Mouse (Mus musculus) stomach, postnatal 0 days (tissue): ENCODE results near the gene Krt73. TPM values are rescaled to one million over a fixed set of nuclear protein-coding genes. Genes with fewer than 3 reads are reported as not detected.

Source experiments
- ATAC-seq: fragments of 200-750 bp; cut with Nextera tagmentation; 2 replicates; pipeline ENCODE4 v1.8.0; 2017; ENCODE audit not compliant: low FRiP score, low TSS enrichment
- DNase-seq: peaks from one replicate; pipeline ENCODE4 v3.0.0-alpha.2; 2016; ENCODE audit warnings: low spot score
- H3K27ac ChIP-seq: fragments of 300-500 bp; sonication (generic); replicated peaks from 2 replicates; pipeline ENCODE4 v1.5.1; 2014; ENCODE audit warnings: mild to moderate bottlenecking, control low read depth
- H3K27me3 ChIP-seq: fragments of 300-500 bp; sonication (generic); 2 replicates; pipeline ENCODE4 v1.6.1; 2014; ENCODE audit warnings: low read length; ENCODE audit not compliant: control insufficient read depth, insufficient read depth
- H3K36me3 ChIP-seq: fragments of 300-500 bp; sonication (generic); 2 replicates; pipeline ENCODE4 v1.6.1; 2014; ENCODE audit warnings: low read length, mixed read lengths; ENCODE audit not compliant: control insufficient read depth, insufficient read depth
- H3K4me1 ChIP-seq: fragments of 300-500 bp; sonication (generic); replicated peaks from 2 replicates; pipeline ENCODE4 v1.6.1; 2014; ENCODE audit warnings: antibody characterized with exemption; ENCODE audit not compliant: control insufficient read depth, insufficient read depth
- H3K4me2 ChIP-seq: fragments of 300-500 bp; sonication (generic); replicated peaks from 2 replicates; pipeline ENCODE4 v1.6.1; 2014; ENCODE audit warnings: low read depth, mild to moderate bottlenecking, control low read depth, moderate library complexity
- H3K4me3 ChIP-seq: fragments of 300-500 bp; sonication (generic); 2 replicates; pipeline ENCODE4 v1.5.1; 2014; ENCODE audit warnings: low read depth, low read length, control low read depth
- H3K9ac ChIP-seq: fragments of 300-500 bp; sonication (generic); 2 replicates; pipeline ENCODE4 v1.6.1; 2014; ENCODE audit warnings: mild to moderate bottlenecking, low read length, control low read depth, mixed read lengths
- H3K9me3 ChIP-seq: fragments of 300-500 bp; sonication (generic); 2 replicates; pipeline ENCODE4 v1.6.1; 2016; ENCODE audit warnings: low read length; ENCODE audit not compliant: control insufficient read depth
- CTCF ChIP-seq: IDR thresholded peaks from 2 replicates; pipeline ENCODE4 v1.5.1; 2016; ENCODE audit warnings: antibody characterized with exemption, low read depth, mild to moderate bottlenecking, moderate library complexity
- EP300 ChIP-seq: optimal IDR thresholded peaks from 2 replicates; pipeline ENCODE3; 2016; ENCODE audit warnings: antibody characterized with exemption
- WGBS: fragments of 180-500 bp; shearing (Covaris S2); extraction: QIAGEN DNeasy Blood & Tissue Kit; methylation state at CpG from one replicate; pipeline ENCODE4 v1.1.7; 2014; 5-methylcytosine and 5-hydroxymethylcytosine counted together
- polyA plus RNA-seq: library from polyadenylated mRNA; unstranded; fragments of >200 nt; fragmentation: Nextera tagmentation; extraction: Ambion mirVana; gene quantifications from 2 replicates; pipeline ENCODE4 v1.2.1, GENCODE M21; 2015

The Krt73 gene
- polyA plus RNA-seq, 1 experiment from 2014 or later: not detected

- H3K27me3 ChIP-seq: no peaks in the 10 kb centered on the region
- DNase-seq (no peak), ATAC-seq (no peak)
- H3K9me3 ChIP-seq: no peaks in the 10 kb centered on the region
- H3K4me2 ChIP-seq: no peak overlapping the region
- H3K27ac ChIP-seq: no peak overlapping the region
- WGBS: 74% methylated on average over 5 of the region's 5 CpGs
- H3K4me1 ChIP-seq: no peaks in the 10 kb centered on the region
- no peak for TF ChIP-seq EP300
- no peak for TF ChIP-seq CTCF
- H3K36me3 ChIP-seq: no peaks in the 10 kb centered on the region
- no peak overlapping the region for H3K4me3 ChIP-seq
- no peak overlapping the region for H3K9ac ChIP-seq
Measured at GRCm38 (mm10) chr15:101829441-101829840, 27.3 kb upstream of the Krt73 start.

GRCm38 (mm10) chr15:101821786-101822185 is 19.6 kb upstream of the Krt73 start:
- H3K9me3 ChIP-seq: no peaks in the 10 kb centered on the region
- ATAC-seq: no peak
- 11% methylated on average over 3 of the region's 3 CpGs for WGBS
- H3K4me2 ChIP-seq: no peak overlapping the region
- H3K36me3 ChIP-seq: no peaks in the 10 kb centered on the region
- no peak for TF ChIP-seq CTCF
- TF ChIP-seq EP300: no peak
- DNase-seq: no peak
- H3K27me3 ChIP-seq: no peaks in the 10 kb centered on the region
- no peak overlapping the region for H3K4me3 ChIP-seq
- no peak overlapping the region for H3K9ac ChIP-seq
- H3K27ac ChIP-seq: no peak overlapping the region
- H3K4me1 ChIP-seq: no peaks in the 10 kb centered on the region

- no peaks in the 10 kb centered on the region for H3K27me3 ChIP-seq
- no peaks in the 10 kb centered on the region for H3K9me3 ChIP-seq
- DNase-seq (no peak), ATAC-seq (no peak)
- no peak within 1 kb of the TSS for H3K4me2 ChIP-seq
- no peak within 1 kb of the TSS for H3K9ac ChIP-seq
- TF ChIP-seq EP300: no peak
- TF ChIP-seq CTCF: no peak
- no peak within 1 kb of the TSS for H3K27ac ChIP-seq
- no peaks in the 10 kb centered on the region for H3K4me1 ChIP-seq
- WGBS: 71% methylated on average over 16 of the region's 16 CpGs
- H3K4me3 ChIP-seq: no peak within 1 kb of the TSS
- no peaks in the 10 kb centered on the region for H3K36me3 ChIP-seq
Measured at GRCm38 (mm10) chr15:101817875-101818274, 15.7 kb upstream of the Krt73 start, which contains the start of gene Krt2. Krt2 (minus strand) TSS chr15:101818169.

- no peak for TF ChIP-seq EP300
- TF ChIP-seq CTCF: no peak
- H3K4me1 ChIP-seq: no peaks in the 10 kb centered on the region
- no peak overlapping the region for H3K4me2 ChIP-seq
- no peaks in the 10 kb centered on the region for H3K27me3 ChIP-seq
- H3K27ac ChIP-seq: no peak overlapping the region
- WGBS: 81% methylated on average over 11 of the region's 11 CpGs
- H3K9me3 ChIP-seq: no peaks in the 10 kb centered on the region
- DNase-seq (no peak), ATAC-seq (no peak)
- no peak overlapping the region for H3K9ac ChIP-seq
- no peak overlapping the region for H3K4me3 ChIP-seq
- no peaks in the 10 kb centered on the region for H3K36me3 ChIP-seq
Measured at GRCm38 (mm10) chr15:101803052-101803822, 1.1 kb upstream of the Krt73 start.

GRCm38 (mm10) chr15:101790867-101791266 is 11.3 kb downstream of the Krt73 start:
- TF ChIP-seq EP300 (no peak), CTCF (no peak)
- H3K27me3 ChIP-seq: no peaks in the 10 kb centered on the region
- no peaks in the 10 kb centered on the region for H3K9me3 ChIP-seq
- no peak overlapping the region for H3K27ac ChIP-seq
- no peak overlapping the region for H3K4me3 ChIP-seq
- no peaks in the 10 kb centered on the region for H3K4me1 ChIP-seq
- DNase-seq (no peak), ATAC-seq (no peak)
- H3K36me3 ChIP-seq: no peaks in the 10 kb centered on the region
- H3K9ac ChIP-seq: no peak overlapping the region
- WGBS: 10% methylated on average over 3 of the region's 3 CpGs
- H3K4me2 ChIP-seq: no peak overlapping the region

- WGBS: 92% methylated on average over 18 of the region's 18 CpGs
- no peaks in the 10 kb centered on the region for H3K36me3 ChIP-seq
- H3K4me3 ChIP-seq: no peak within 1 kb of the TSS
- no peak within 1 kb of the TSS for H3K9ac ChIP-seq
- no peaks in the 10 kb centered on the region for H3K9me3 ChIP-seq
- ATAC-seq (no peak), DNase-seq (no peak)
- no peak for TF ChIP-seq CTCF
- no peak for TF ChIP-seq EP300
- no peak within 1 kb of the TSS for H3K27ac ChIP-seq
- H3K4me2 ChIP-seq: no peak within 1 kb of the TSS
- no peaks in the 10 kb centered on the region for H3K4me1 ChIP-seq
- H3K27me3 ChIP-seq: no peaks in the 10 kb centered on the region
Measured at GRCm38 (mm10) chr15:101786360-101786759, 15.8 kb downstream of the Krt73 start, which contains the start of gene Krt72. Krt72 (minus strand) TSS chr15:101786460.
